Mouse (Mus musculus) heart, adult 2 months (tissue): ENCODE measurements around the gene Mrps6.

Experiments used
- CTCF ChIP-seq: fragments of 200-600 bp; IDR thresholded peaks from 2 replicates; pipeline ENCODE4 v1.8.1; 2022; ENCODE audit warnings: antibody characterized with exemption, mild to moderate bottlenecking, moderate library complexity
- EP300 ChIP-seq: fragments of 200-500 bp; IDR thresholded peaks from 2 replicates; pipeline ENCODE4 v1.6.1; 2011; ENCODE audit warnings: low read depth, low read length, control low read depth; ENCODE audit not compliant: insufficient read depth
- POLR2A ChIP-seq: fragments of 200-500 bp; IDR thresholded peaks from 2 replicates; pipeline ENCODE4 v1.6.1; 2011; ENCODE audit warnings: mild to moderate bottlenecking, low read depth, low read length, control low read depth; ENCODE audit not compliant: insufficient read depth

GRCm38 (mm10) chr16:92062832-92063231 lies 4.8 kb downstream of the Mrps6 start:
- no peak for TF ChIP-seq POLR2A
- TF ChIP-seq EP300: no peak
- TF ChIP-seq CTCF: peak; percentile 22
